Mouse (Mus musculus): ENCODE data around the gene Tjap1. TPM values are rescaled to one million over a fixed set of nuclear protein-coding genes. Genes with fewer than 3 reads are reported as not detected.

Gene Tjap1
- polyA plus RNA-seq, 1 experiment, result 42.7 TPM

DNA sequence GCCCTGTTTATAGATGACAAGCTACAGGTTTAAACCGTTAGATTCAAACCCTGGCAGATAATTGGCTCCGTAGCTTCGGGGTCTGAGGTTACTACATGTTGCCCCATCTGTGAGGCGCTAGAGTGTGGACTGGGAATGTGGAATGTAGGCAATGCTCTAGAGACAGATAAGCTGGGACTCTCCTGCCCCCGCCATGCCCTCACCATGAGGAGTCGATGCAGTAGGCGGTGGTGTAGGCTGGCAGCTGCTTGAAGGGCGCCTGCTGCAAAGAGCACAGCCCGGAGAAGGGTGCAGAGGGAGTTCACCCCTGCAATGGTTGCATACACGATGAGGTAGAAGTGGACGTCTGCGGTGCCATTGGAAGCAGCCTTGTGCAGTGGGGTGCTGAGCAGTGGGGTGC lies 27.0 kb upstream of the Tjap1 start:
- H3K36me3 ChIP-seq (replicated peaks; ENCODE audit: low read length), result peaks cover 72% of the 10 kb centered on the region
- H3K27me3 ChIP-seq (replicated peaks), result peaks cover 5% of the 10 kb centered on the region
- peaks cover 14% of the 10 kb centered on the region for H3K4me1 ChIP-seq
- no peak for TF ChIP-seq GATA1 (IDR thresholded peaks at IDR 0.05; ENCODE audit: borderline replicate concordance, low read length)
- TF ChIP-seq FLI1 (IDR thresholded peaks at IDR 0.05; ENCODE audit: low read length), result no peak
- peak overlapping the region; percentile 8 for H3K4me3 ChIP-seq (replicated peaks)
- no peaks in the 10 kb centered on the region for H3K9me3 ChIP-seq

DNA sequence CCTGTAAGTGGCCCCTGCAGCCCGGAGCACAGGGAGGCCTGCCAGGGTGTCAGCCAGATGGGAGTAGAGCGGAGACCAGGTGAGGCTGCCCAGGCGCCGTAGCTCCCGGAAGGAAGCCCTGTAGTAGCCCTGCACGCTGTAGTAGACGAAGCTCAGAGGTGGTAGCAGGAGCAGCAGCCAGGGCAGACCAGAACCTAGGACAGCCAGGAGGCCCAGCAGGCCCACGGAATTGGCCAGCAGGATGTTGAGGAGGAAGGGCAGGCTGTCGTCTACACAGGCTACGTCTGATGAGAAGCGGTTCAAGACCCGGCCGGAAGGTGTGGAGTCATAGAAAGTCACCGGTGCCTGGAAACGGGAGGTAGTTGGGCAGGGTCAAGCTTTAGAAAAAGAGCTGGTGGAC lies 24.1 kb upstream of the Tjap1 start:
- peaks cover 67% of the 10 kb centered on the region for H3K36me3 ChIP-seq (replicated peaks; ENCODE audit: low read length)
- H3K4me1 ChIP-seq, result peaks cover 17% of the 10 kb centered on the region
- TF ChIP-seq FLI1 (IDR thresholded peaks at IDR 0.05; ENCODE audit: low read length) (no peak), GATA1 (IDR thresholded peaks at IDR 0.05; ENCODE audit: borderline replicate concordance, low read length) (no peak)
- H3K4me3 ChIP-seq (replicated peaks), result no peak overlapping the region
- H3K9me3 ChIP-seq, result no peaks in the 10 kb centered on the region
- peaks cover 10% of the 10 kb centered on the region for H3K27me3 ChIP-seq (replicated peaks)

- no peak overlapping the region for H3K4me3 ChIP-seq (replicated peaks)
- H3K36me3 ChIP-seq (replicated peaks; ENCODE audit: low read length), result peaks cover 52% of the 10 kb centered on the region
- H3K4me1 ChIP-seq, result peaks cover 23% of the 10 kb centered on the region
Measured at GRCm38 (mm10) chr17:46304184-46304583, 21.4 kb upstream of the Tjap1 start.

DNA sequence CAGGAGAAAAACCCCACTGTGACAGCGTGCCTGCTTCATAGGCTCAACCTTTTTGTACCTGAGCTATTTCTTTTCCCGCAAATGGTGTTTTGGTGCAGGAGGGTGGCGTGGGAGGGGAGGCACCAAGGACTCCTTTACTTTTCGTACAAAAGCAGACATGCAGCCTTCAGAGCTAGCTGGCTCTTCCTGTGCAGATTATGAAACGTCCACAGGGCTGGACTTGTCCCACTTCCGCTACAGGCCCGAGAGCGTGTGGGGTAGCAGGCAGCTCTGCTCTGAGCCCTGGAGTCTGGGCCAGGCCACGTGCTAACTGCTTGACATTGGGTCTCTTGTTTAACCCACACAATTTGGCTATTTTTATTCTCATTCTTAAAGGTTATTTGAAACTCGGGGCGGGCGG lies 19.1 kb upstream of the Tjap1 start:
- no peak overlapping the region for H3K4me3 ChIP-seq (replicated peaks)
- no peak for TF ChIP-seq GATA1 (IDR thresholded peaks at IDR 0.05; ENCODE audit: borderline replicate concordance, low read length)
- TF ChIP-seq FLI1 (IDR thresholded peaks at IDR 0.05; ENCODE audit: low read length), result no peak
- peaks cover 46% of the 10 kb centered on the region for H3K4me1 ChIP-seq
- H3K9me3 ChIP-seq, result no peaks in the 10 kb centered on the region
- peaks cover 39% of the 10 kb centered on the region for H3K36me3 ChIP-seq (replicated peaks; ENCODE audit: low read length)
- peaks cover 51% of the 10 kb centered on the region for H3K27me3 ChIP-seq (replicated peaks)

More at GRCm38 (mm10) chr17:46304184-46304583, 21.4 kb upstream of the Tjap1 start:
- no peaks in the 10 kb centered on the region for H3K9me3 ChIP-seq
- TF ChIP-seq FLI1 (IDR thresholded peaks at IDR 0.05; ENCODE audit: low read length) (no peak), GATA1 (IDR thresholded peaks at IDR 0.05; ENCODE audit: borderline replicate concordance, low read length) (no peak)
- peaks cover 30% of the 10 kb centered on the region for H3K27me3 ChIP-seq (replicated peaks)

- Histone ChIP-seq H3K27me3 (replicated peaks) (peaks cover 74% of the 10 kb centered on the region), H3K4me1 (peaks cover 37% of the 10 kb centered on the region), H3K4me3 (replicated peaks) (peak overlapping the region; percentile 91)
Measured at GRCm38 (mm10) chr17:46298220-46298913, 15.5 kb upstream of the Tjap1 start.

DNA sequence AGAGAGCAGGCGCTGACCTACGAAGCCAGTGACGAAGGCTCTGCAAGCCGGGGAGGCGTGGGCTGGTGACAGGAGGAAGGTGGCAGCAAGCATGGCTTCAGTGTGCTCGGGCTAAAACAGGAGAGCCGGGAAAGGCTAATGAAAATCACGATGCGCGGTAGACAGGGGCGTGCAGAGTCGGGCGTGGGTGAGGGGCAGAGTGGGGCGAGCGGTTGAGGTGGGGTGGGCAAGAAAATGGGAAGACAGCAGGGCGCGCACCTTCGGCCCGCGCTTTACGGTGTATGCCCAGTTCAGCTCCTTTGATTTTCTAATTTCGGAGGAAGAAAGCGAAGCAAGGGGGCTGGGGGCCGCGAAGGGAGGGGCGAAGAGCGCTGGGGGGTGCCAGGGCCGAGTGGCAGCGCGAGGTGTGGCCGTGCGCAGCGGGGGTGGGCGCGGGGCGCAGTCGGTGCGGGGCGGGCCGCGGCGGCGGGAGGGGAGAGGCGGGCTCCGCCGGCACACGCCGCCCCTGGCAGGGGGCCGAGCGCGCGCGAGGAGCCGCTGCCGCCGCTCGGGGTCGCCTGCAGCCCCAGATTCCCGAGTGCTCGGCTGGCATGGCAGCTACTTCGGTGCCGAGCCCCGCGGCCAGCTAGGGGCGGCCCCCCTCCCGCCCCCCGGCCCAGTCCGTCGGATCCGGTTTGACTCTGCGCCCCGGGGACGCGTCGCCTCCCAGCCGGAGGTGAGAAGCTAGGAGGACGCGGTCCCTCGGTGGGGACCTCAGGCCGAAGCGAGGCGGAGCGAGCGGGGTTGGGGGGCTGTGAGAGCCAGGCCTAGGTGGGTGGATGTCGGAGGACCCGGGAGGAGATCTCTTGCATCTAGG lies 14.8 kb upstream of the Tjap1 start, which contains the start of gene Dlk2:
TSS of gene Dlk2 (plus strand) at position 58 of the 856 bp plus-strand sequence.
- peaks cover 76% of the 10 kb centered on the region for H3K27me3 ChIP-seq (replicated peaks)
- no peaks in the 10 kb centered on the region for H3K36me3 ChIP-seq (replicated peaks; ENCODE audit: low read length)
- no peak for TF ChIP-seq GATA1 (IDR thresholded peaks at IDR 0.05; ENCODE audit: borderline replicate concordance, low read length)
- no peak for TF ChIP-seq FLI1 (IDR thresholded peaks at IDR 0.05; ENCODE audit: low read length)
- H3K9me3 ChIP-seq, result no peaks in the 10 kb centered on the region
- peak within 1 kb of the TSS; percentile 91 for H3K4me3 ChIP-seq (replicated peaks)
- peaks cover 37% of the 10 kb centered on the region for H3K4me1 ChIP-seq

More at GRCm38 (mm10) chr17:46298220-46298913, 15.5 kb upstream of the Tjap1 start:
- TF ChIP-seq GATA1 (IDR thresholded peaks at IDR 0.05; ENCODE audit: borderline replicate concordance, low read length) (no peak), FLI1 (IDR thresholded peaks at IDR 0.05; ENCODE audit: low read length) (no peak)
- no peaks in the 10 kb centered on the region for H3K9me3 ChIP-seq
- H3K36me3 ChIP-seq (replicated peaks; ENCODE audit: low read length), result peaks cover 5% of the 10 kb centered on the region

DNA sequence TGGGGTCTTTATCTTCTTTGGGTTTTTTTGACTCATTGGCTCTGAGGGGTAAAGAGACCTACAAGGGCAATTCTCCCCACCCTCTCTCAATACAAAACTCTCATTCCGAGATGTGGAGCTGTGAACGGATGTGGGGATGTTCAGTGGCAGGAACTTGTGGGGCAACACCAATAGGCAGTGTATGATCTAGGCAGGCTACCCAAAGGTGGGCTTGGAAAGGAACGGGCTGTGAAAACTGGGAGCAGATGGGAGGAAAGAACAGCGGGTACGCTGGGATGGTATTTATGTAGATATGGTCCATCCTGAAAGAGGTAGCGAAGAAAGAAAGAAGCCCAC lies 14.2 kb upstream of the Tjap1 start:
- Histone ChIP-seq H3K4me3 (replicated peaks) (peak overlapping the region; percentile 91), H3K4me1 (peaks cover 32% of the 10 kb centered on the region), H3K36me3 (replicated peaks; ENCODE audit: low read length) (no peaks in the 10 kb centered on the region), H3K27me3 (replicated peaks) (peaks cover 82% of the 10 kb centered on the region), H3K9me3 (no peaks in the 10 kb centered on the region)
- TF ChIP-seq GATA1 (IDR thresholded peaks at IDR 0.05; ENCODE audit: borderline replicate concordance, low read length) (no peak), FLI1 (IDR thresholded peaks at IDR 0.05; ENCODE audit: low read length) (no peak)

DNA sequence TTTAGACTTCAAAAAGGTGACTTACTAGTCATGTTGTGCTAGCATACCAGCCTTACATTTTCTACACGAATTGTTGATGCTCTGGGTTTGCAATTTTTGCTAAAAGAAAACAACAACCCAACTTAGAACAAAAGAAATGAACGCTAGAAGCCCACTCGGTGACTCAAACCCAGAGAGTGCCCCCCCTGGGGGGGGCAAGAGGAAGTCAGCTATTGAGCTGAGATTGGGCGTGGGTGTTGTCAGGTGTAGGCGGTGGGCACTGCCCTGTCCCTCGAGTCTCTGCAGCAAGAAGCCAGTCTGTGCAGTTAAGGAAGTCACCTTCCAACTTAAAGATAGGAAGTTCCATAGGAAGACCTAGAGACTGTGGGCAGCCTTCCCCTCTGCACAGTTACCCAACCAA lies 13.8 kb upstream of the Tjap1 start:
- TF ChIP-seq FLI1 (IDR thresholded peaks at IDR 0.05; ENCODE audit: low read length) (no peak), GATA1 (IDR thresholded peaks at IDR 0.05; ENCODE audit: borderline replicate concordance, low read length) (no peak)
- Histone ChIP-seq H3K27me3 (replicated peaks) (peaks cover 80% of the 10 kb centered on the region), H3K4me1 (peaks cover 28% of the 10 kb centered on the region), H3K36me3 (replicated peaks; ENCODE audit: low read length) (no peaks in the 10 kb centered on the region), H3K9me3 (no peaks in the 10 kb centered on the region), H3K4me3 (replicated peaks) (no peak overlapping the region)

DNA sequence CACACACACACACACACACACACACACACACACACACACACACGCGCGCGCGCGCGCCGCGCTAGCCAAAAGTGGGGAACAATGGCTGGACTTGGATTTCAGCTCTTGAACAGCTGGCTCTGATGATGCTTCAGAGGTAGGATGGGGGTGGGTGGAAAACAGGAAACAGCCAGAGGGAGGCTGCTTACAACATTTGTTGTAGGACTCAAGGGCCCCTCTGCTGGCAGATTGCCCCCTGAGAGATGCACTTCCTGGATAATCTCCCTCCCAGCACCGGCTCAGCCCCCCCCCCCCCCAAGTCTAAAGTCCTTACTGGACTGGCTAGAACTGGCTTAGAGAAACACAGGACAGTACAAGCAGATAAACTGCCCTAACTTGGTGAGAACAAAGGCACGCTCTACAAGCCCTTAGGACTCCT lies 4.9 kb upstream of the Tjap1 start:
- peaks cover 35% of the 10 kb centered on the region for H3K27me3 ChIP-seq (replicated peaks)
- peaks cover 5% of the 10 kb centered on the region; the same call in 1 of the 2 replicates for H3K9me3 ChIP-seq
- H3K4me3 ChIP-seq (replicated peaks), result no peak overlapping the region
- TF ChIP-seq FLI1 (IDR thresholded peaks at IDR 0.05; ENCODE audit: low read length), result no peak
- TF ChIP-seq GATA1 (IDR thresholded peaks at IDR 0.05; ENCODE audit: borderline replicate concordance, low read length), result no peak
- peaks cover 16% of the 10 kb centered on the region for H3K4me1 ChIP-seq
- no peaks in the 10 kb centered on the region for H3K36me3 ChIP-seq (replicated peaks; ENCODE audit: low read length)

GRCm38 (mm10) chr17:46285407-46285806 lies 2.6 kb upstream of the Tjap1 start:
- TF ChIP-seq FLI1 (IDR thresholded peaks at IDR 0.05; ENCODE audit: low read length) (no peak), GATA1 (IDR thresholded peaks at IDR 0.05; ENCODE audit: borderline replicate concordance, low read length) (no peak)
- H3K36me3 ChIP-seq (replicated peaks; ENCODE audit: low read length), result peaks cover 10% of the 10 kb centered on the region
- H3K4me3 ChIP-seq (replicated peaks), result no peak overlapping the region
- peaks cover 29% of the 10 kb centered on the region for H3K4me1 ChIP-seq
- peaks cover 5% of the 10 kb centered on the region; the same call in 1 of the 2 replicates for H3K9me3 ChIP-seq
- peaks cover 19% of the 10 kb centered on the region for H3K27me3 ChIP-seq (replicated peaks)
